Mouse (Mus musculus): Measurements from ENCODE around the gene Wee1.

- no peak for TF ChIP-seq CTCF (IDR thresholded peaks at IDR 0.05; ENCODE audit: low read depth, low read length)
- TF ChIP-seq POLR2A (IDR thresholded peaks at IDR 0.05; ENCODE audit: extremely low read depth, insufficient read depth, low read length): no peak
These were observed 43.7 kb upstream of the Wee1 start for GRCm38 (mm10) chr7:110078168-110078567.
